Mouse (Mus musculus): ENCODE measurements around the gene Snap91. TPM values are rescaled to one million over a fixed set of nuclear protein-coding genes. Genes with fewer than 3 reads are reported as not detected.

Snap91 gene
- polyA plus RNA-seq, 1 experiment from 2014 or later: 81.6 TPM

- no peak overlapping the region for H3K4me2 ChIP-seq
- H3K4me3 ChIP-seq: no peak overlapping the region
- no peak overlapping the region for H3K27ac ChIP-seq
- H3K9me3 ChIP-seq (replicated peaks): no peaks in the 10 kb centered on the region
- WGBS: 58% methylated on average over 5 of the region's 5 CpGs
- H3K9ac ChIP-seq: no peak overlapping the region
- no peaks in the 10 kb centered on the region for H3K27me3 ChIP-seq
- no peaks in the 10 kb centered on the region; the same call in 1 of the 2 replicates for H3K36me3 ChIP-seq
- no peaks in the 10 kb centered on the region for H3K4me1 ChIP-seq (replicated peaks)
- ATAC-seq (replicated peaks; ENCODE audit: insufficient number of reproducible peaks, insufficient read depth, low FRiP score, low read depth): no peak
These were observed 69.7 kb downstream of the Snap91 start for GRCm38 (mm10) chr9:86810696-86811232.

DNA sequence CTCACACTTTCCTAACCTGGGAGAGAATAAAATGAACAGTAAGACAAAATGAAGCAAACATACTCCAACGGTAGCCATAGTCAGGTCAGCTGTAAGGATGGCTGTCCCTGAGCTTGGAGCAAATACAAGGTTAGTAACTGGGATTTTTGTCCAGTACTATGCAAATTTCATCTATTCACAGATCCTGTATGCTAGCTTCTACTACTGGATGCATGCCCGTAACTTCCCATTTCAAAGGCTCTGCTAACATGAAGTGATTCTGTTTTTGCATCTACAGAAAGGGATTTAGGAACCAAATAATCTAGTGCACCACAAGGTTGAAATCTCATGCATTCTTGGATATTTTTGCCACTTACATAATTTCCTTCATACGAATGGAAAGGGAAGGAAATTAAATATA lies 70.2 kb downstream of the Snap91 start:
- Histone ChIP-seq H3K9ac (no peak overlapping the region), H3K9me3 (replicated peaks) (no peaks in the 10 kb centered on the region), H3K4me1 (replicated peaks) (no peaks in the 10 kb centered on the region), H3K27ac (no peak overlapping the region), H3K27me3 (no peaks in the 10 kb centered on the region), H3K4me3 (no peak overlapping the region), H3K4me2 (no peak overlapping the region), H3K36me3 (no peaks in the 10 kb centered on the region; the same call in 1 of the 2 replicates)
- 79% methylated on average over 3 of the region's 3 CpGs for WGBS
- ATAC-seq (replicated peaks; ENCODE audit: insufficient number of reproducible peaks, insufficient read depth, low FRiP score, low read depth): no peak

DNA sequence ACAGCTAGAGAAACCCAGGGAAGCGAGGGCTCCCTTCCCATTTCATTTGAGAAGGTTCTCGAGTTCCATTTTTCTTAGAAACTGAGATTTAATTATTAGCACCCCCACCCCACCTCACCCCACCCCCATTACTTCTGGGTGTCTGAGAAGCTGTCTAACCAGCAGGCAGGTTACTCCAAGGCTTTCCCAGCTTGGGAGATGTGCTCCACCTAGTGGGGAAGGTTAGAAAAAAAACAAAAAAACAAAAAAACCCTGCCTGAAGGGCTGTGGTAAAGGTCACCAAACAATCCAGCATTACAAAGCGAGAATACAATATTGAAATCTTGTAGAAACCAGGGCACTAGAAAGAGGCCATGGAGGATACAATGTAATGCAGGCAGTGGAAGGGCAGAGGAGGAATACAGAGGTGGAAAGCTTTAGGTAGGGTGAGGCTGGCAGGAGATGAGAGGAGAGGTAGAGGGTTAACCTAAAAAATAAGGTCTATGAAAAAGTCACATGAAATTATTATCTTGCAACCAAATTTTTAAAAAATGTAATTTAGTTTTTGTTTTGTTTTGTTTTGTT lies 79.8 kb downstream of the Snap91 start:
- no peak for ATAC-seq (replicated peaks; ENCODE audit: insufficient number of reproducible peaks, insufficient read depth, low FRiP score, low read depth)
- H3K4me1 ChIP-seq (replicated peaks): no peaks in the 10 kb centered on the region
- H3K4me2 ChIP-seq: no peak overlapping the region
- no peak overlapping the region for H3K4me3 ChIP-seq
- H3K9ac ChIP-seq: no peak overlapping the region
- H3K9me3 ChIP-seq (replicated peaks): no peaks in the 10 kb centered on the region
- no peaks in the 10 kb centered on the region for H3K27me3 ChIP-seq
- peaks cover 9% of the 10 kb centered on the region; the same call in 1 of the 2 replicates for H3K36me3 ChIP-seq
- WGBS: 37% methylated on average over 3 of the region's 3 CpGs
- no peak overlapping the region for H3K27ac ChIP-seq

GRCm38 (mm10) chr9:86799099-86799498 lies 81.4 kb downstream of the Snap91 start:
- Histone ChIP-seq H3K4me2 (no peak overlapping the region), H3K4me1 (replicated peaks) (no peaks in the 10 kb centered on the region), H3K4me3 (no peak overlapping the region), H3K9me3 (replicated peaks) (no peaks in the 10 kb centered on the region), H3K27ac (no peak overlapping the region), H3K36me3 (peaks cover 9% of the 10 kb centered on the region; the same call in 1 of the 2 replicates), H3K27me3 (no peaks in the 10 kb centered on the region), H3K9ac (no peak overlapping the region)
- 79% methylated on average over 7 of the region's 7 CpGs for WGBS
- no peak for ATAC-seq (replicated peaks; ENCODE audit: insufficient number of reproducible peaks, insufficient read depth, low FRiP score, low read depth)

DNA sequence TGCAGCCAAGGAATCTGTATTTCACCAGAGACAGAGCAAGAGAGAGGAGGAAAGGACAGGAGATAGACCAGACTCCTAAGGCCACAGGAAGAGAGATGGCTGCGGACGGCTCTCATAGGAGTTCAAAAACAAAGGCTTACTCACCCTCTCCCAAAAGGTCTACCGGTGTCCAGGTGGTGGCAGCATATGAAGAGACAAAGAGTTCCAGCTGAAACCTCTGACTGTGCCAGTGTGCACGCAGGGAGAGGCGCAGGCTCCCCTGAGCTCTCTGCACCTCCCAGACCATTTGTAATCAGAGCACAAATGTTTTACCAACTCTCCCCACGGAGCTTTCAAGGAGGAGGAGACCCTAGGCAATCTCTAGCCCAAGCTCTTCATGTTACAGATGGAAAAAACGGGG lies 81.8 kb downstream of the Snap91 start:
- Histone ChIP-seq H3K27me3 (no peaks in the 10 kb centered on the region), H3K9me3 (replicated peaks) (no peaks in the 10 kb centered on the region), H3K36me3 (peaks cover 9% of the 10 kb centered on the region; the same call in 1 of the 2 replicates), H3K4me3 (no peak overlapping the region), H3K4me2 (no peak overlapping the region), H3K9ac (no peak overlapping the region), H3K4me1 (replicated peaks) (no peaks in the 10 kb centered on the region), H3K27ac (no peak overlapping the region)
- 46% methylated on average over 7 of the region's 7 CpGs for WGBS
- ATAC-seq (replicated peaks; ENCODE audit: insufficient number of reproducible peaks, insufficient read depth, low FRiP score, low read depth): no peak

- 84% methylated on average over 5 of the region's 5 CpGs for WGBS
- no peaks in the 10 kb centered on the region for H3K27me3 ChIP-seq
- no peak overlapping the region for H3K4me3 ChIP-seq
- no peaks in the 10 kb centered on the region for H3K9me3 ChIP-seq (replicated peaks)
- no peak for ATAC-seq (replicated peaks; ENCODE audit: insufficient number of reproducible peaks, insufficient read depth, low FRiP score, low read depth)
- H3K4me2 ChIP-seq: no peak overlapping the region
- peaks cover 13% of the 10 kb centered on the region; the same call in 1 of the 2 replicates for H3K36me3 ChIP-seq
- no peak overlapping the region for H3K27ac ChIP-seq
- no peak overlapping the region for H3K9ac ChIP-seq
- H3K4me1 ChIP-seq (replicated peaks): no peaks in the 10 kb centered on the region
These were observed 82.3 kb downstream of the Snap91 start for GRCm38 (mm10) chr9:86798129-86798528.

GRCm38 (mm10) chr9:86797553-86797952 lies 82.9 kb downstream of the Snap91 start:
- H3K4me1 ChIP-seq (replicated peaks): no peaks in the 10 kb centered on the region
- H3K27ac ChIP-seq: no peak overlapping the region
- no peaks in the 10 kb centered on the region for H3K9me3 ChIP-seq (replicated peaks)
- no peak overlapping the region for H3K4me2 ChIP-seq
- peaks cover 18% of the 10 kb centered on the region; the same call in 1 of the 2 replicates for H3K36me3 ChIP-seq
- no peak for ATAC-seq (replicated peaks; ENCODE audit: insufficient number of reproducible peaks, insufficient read depth, low FRiP score, low read depth)
- 87% methylated on average over 4 of the region's 4 CpGs for WGBS
- H3K4me3 ChIP-seq: no peak overlapping the region
- H3K27me3 ChIP-seq: no peaks in the 10 kb centered on the region
- H3K9ac ChIP-seq: no peak overlapping the region

DNA sequence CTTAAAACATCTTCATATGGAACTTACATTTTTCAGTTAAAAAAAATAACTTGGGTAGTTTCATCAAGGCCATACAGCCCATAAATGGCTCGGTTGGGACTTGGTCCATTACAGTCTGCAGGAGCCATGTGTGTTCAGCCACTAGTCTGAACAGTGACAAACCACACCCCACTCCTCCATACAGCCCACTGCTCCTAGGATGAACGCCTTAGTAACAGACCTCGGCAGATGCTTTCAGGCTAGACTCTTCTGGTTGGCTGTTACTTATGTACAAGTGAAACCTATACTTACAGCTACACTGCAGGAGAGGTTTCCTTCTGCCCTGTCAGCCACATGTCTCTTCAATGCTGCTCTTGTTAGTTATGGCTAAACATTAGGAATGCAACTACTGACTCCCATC lies 85.2 kb downstream of the Snap91 start:
- Histone ChIP-seq H3K4me2 (no peak overlapping the region), H3K4me3 (no peak overlapping the region), H3K27ac (no peak overlapping the region), H3K9ac (no peak overlapping the region), H3K4me1 (replicated peaks) (no peaks in the 10 kb centered on the region), H3K27me3 (no peaks in the 10 kb centered on the region), H3K9me3 (replicated peaks) (no peaks in the 10 kb centered on the region), H3K36me3 (peaks cover 22% of the 10 kb centered on the region; the same call in 1 of the 2 replicates)
- no peak for ATAC-seq (replicated peaks; ENCODE audit: insufficient number of reproducible peaks, insufficient read depth, low FRiP score, low read depth)
- 69% methylated on average over 3 of the region's 3 CpGs for WGBS

- no peak for ATAC-seq (replicated peaks; ENCODE audit: insufficient number of reproducible peaks, insufficient read depth, low FRiP score, low read depth)
These were observed 88.5 kb downstream of the Snap91 start for GRCm38 (mm10) chr9:86791927-86792326.

GRCm38 (mm10) chr9:86789186-86789585 lies 91.3 kb downstream of the Snap91 start:
- Histone ChIP-seq H3K4me1 (replicated peaks) (no peaks in the 10 kb centered on the region), H3K9ac (no peak overlapping the region), H3K4me2 (no peak overlapping the region), H3K27ac (no peak overlapping the region), H3K27me3 (no peaks in the 10 kb centered on the region), H3K9me3 (replicated peaks) (no peaks in the 10 kb centered on the region), H3K36me3 (peaks cover 16% of the 10 kb centered on the region; the same call in 1 of the 2 replicates), H3K4me3 (no peak overlapping the region)
- WGBS: 63% methylated on average over 6 of the region's 6 CpGs
- no peak for ATAC-seq (replicated peaks; ENCODE audit: insufficient number of reproducible peaks, insufficient read depth, low FRiP score, low read depth)

More at GRCm38 (mm10) chr9:86791927-86792326, 88.5 kb downstream of the Snap91 start:
- H3K4me3 ChIP-seq: no peak overlapping the region
- no peaks in the 10 kb centered on the region for H3K4me1 ChIP-seq (replicated peaks)
- H3K27me3 ChIP-seq: no peaks in the 10 kb centered on the region
- H3K36me3 ChIP-seq: peaks cover 16% of the 10 kb centered on the region; the same call in 1 of the 2 replicates
- no peaks in the 10 kb centered on the region for H3K9me3 ChIP-seq (replicated peaks)
- no peak overlapping the region for H3K9ac ChIP-seq
- WGBS: 62% methylated on average over 7 of the region's 7 CpGs
- H3K4me2 ChIP-seq: no peak overlapping the region
- H3K27ac ChIP-seq: no peak overlapping the region

DNA sequence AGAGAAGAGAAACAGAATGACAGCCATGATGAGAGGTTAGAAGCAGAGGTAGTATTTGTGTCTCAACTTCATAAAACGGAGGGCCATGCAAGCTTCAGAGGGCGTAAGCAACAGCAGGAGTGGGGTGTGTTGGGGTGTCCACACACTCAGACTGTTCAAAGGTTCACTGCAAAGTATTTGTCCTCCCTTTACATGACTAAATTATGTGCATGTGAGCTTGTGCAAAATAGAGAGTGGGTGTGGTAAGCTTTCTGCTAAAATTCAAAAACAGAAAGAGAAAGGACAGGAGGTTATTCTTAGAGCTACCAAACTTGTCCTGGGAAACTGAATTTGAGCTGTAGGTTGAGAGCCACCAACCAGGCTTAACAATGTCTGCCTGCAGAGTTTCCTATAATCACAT lies 97.6 kb downstream of the Snap91 start:
- H3K4me1 ChIP-seq (replicated peaks): no peaks in the 10 kb centered on the region

GRCm38 (mm10) chr9:86781426-86781825 lies 99.0 kb downstream of the Snap91 start:
- Histone ChIP-seq H3K9ac (no peak overlapping the region), H3K27ac (no peak overlapping the region), H3K36me3 (peaks cover 20% of the 10 kb centered on the region), H3K4me1 (replicated peaks) (no peaks in the 10 kb centered on the region), H3K4me2 (no peak overlapping the region), H3K27me3 (no peaks in the 10 kb centered on the region), H3K9me3 (replicated peaks) (no peaks in the 10 kb centered on the region), H3K4me3 (no peak overlapping the region)
- ATAC-seq (replicated peaks; ENCODE audit: insufficient number of reproducible peaks, insufficient read depth, low FRiP score, low read depth): no peak
- 83% methylated on average over 4 of the region's 4 CpGs for WGBS

More for the DNA sequence above, 97.6 kb downstream of the Snap91 start:
- H3K4me3 ChIP-seq: no peak overlapping the region
- peaks cover 20% of the 10 kb centered on the region for H3K36me3 ChIP-seq
- no peak overlapping the region for H3K9ac ChIP-seq
- H3K9me3 ChIP-seq (replicated peaks): no peaks in the 10 kb centered on the region
- 84% methylated on average over 2 of the region's 2 CpGs for WGBS
- no peak overlapping the region for H3K4me2 ChIP-seq
- H3K27ac ChIP-seq: no peak overlapping the region
- ATAC-seq (replicated peaks; ENCODE audit: insufficient number of reproducible peaks, insufficient read depth, low FRiP score, low read depth): no peak
- H3K27me3 ChIP-seq: no peaks in the 10 kb centered on the region
